Mouse (Mus musculus) myocyte (in vitro differentiated cells): ENCODE data around the gene Errfi1. TPM values are rescaled to one million over a fixed set of nuclear protein-coding genes. Genes with fewer than 3 reads are reported as not detected.

Experiments used
- H3K27me3 ChIP-seq: one replicate; pipeline ENCODE4 v1.6.1; 2011; ENCODE audit not compliant: control insufficient read depth, insufficient read depth, insufficient read length
- H3K36me3 ChIP-seq: one replicate; pipeline ENCODE4 v1.6.1; 2011; ENCODE audit not compliant: control insufficient read depth, insufficient read depth
- H3K4me2 ChIP-seq: one replicate; pipeline ENCODE4 v1.6.1; 2011; ENCODE audit warnings: low read depth, control low read depth
- H3K4me3 ChIP-seq: one replicate; pipeline ENCODE4 v1.5.1; 2011; ENCODE audit warnings: mild to moderate bottlenecking, control low read depth, moderate library complexity
- H3K79me2 ChIP-seq: one replicate; pipeline ENCODE4 v1.6.1; 2011; ENCODE audit not compliant: control insufficient read depth, insufficient read depth
- H3ac ChIP-seq: one replicate; pipeline ENCODE4 v1.6.1; 2011; ENCODE audit not compliant: control insufficient read depth, insufficient read length
- CEBPB ChIP-seq: IDR thresholded peaks from 2 replicates; pipeline ENCODE4 v1.6.1; 2011; ENCODE audit warnings: mild to moderate bottlenecking, moderate library complexity; ENCODE audit not compliant: poor library complexity, insufficient read depth, severe bottlenecking
- E2F4 ChIP-seq: IDR thresholded peaks from one replicate; pipeline ENCODE4 v1.6.1; 2011; ENCODE audit warnings: mild to moderate bottlenecking, control low read depth, moderate library complexity; ENCODE audit not compliant: insufficient read depth
- MAX ChIP-seq: IDR thresholded peaks from one replicate; pipeline ENCODE4 v1.6.1; 2011; ENCODE audit warnings: low read depth, mild to moderate bottlenecking, control low read depth
- MYOD1 ChIP-seq, 3 experiments: IDR thresholded peaks; one replicate each; pipeline ENCODE4 v1.6.1; 2011; ENCODE audit warnings: control low read depth in 2 of 3, low read depth in 2 of 3, mild to moderate bottlenecking in 2 of 3, moderate library complexity in 1 of 3; ENCODE audit not compliant: insufficient read length in 2 of 3, control insufficient read depth in 1 of 3
- MYOG ChIP-seq, 3 experiments: IDR thresholded peaks; one replicate each; pipeline ENCODE4 v1.6.1; 2011; ENCODE audit warnings: control low read depth in 2 of 3, low read depth in 2 of 3, mild to moderate bottlenecking in 2 of 3; ENCODE audit not compliant: insufficient read length in 2 of 3, control insufficient read depth in 1 of 3, insufficient read depth in 1 of 3
- POLR2A ChIP-seq: IDR thresholded peaks from one replicate; pipeline ENCODE4 v1.6.1; 2011; ENCODE audit warnings: low read depth, mild to moderate bottlenecking, control low read depth, moderate library complexity; ENCODE audit not compliant: insufficient read length
- POLR2AphosphoS2 ChIP-seq: IDR thresholded peaks from one replicate; pipeline ENCODE4 v1.6.1; 2011; ENCODE audit warnings: low read depth, control low read depth; ENCODE audit not compliant: insufficient read length
- REST ChIP-seq: IDR thresholded peaks from one replicate; pipeline ENCODE4 v1.6.1; 2011; ENCODE audit warnings: mild to moderate bottlenecking, control low read depth, moderate library complexity; ENCODE audit not compliant: insufficient read depth, insufficient read length
- SRF ChIP-seq: IDR thresholded peaks from one replicate; pipeline ENCODE4 v1.6.1; 2011; ENCODE audit warnings: low read depth; ENCODE audit not compliant: control insufficient read depth, insufficient read length
- TCF12 ChIP-seq: IDR thresholded peaks from one replicate; pipeline ENCODE4 v1.6.1; 2011; ENCODE audit warnings: mild to moderate bottlenecking, control low read depth; ENCODE audit not compliant: poor library complexity, insufficient read depth, severe bottlenecking
- TCF3 ChIP-seq: IDR thresholded peaks from one replicate; pipeline ENCODE4 v1.6.1; 2011; ENCODE audit warnings: low read depth, control low read depth; ENCODE audit not compliant: insufficient read length
- USF1 ChIP-seq: IDR thresholded peaks from one replicate; pipeline ENCODE4 v1.6.1; 2011; ENCODE audit warnings: low read depth, mild to moderate bottlenecking, control low read depth, moderate library complexity
- polyA plus RNA-seq: library from polyadenylated mRNA; unstranded; fragments of >200 nt; fragmentation: generic; extraction: Trizol; gene quantifications from one replicate; pipeline ENCODE4 v1.2.1, GENCODE M21; 2012; ENCODE audit warnings: missing spikeins

Gene Errfi1
- polyA plus RNA-seq, 1 experiment: 18.9 TPM

DNA sequence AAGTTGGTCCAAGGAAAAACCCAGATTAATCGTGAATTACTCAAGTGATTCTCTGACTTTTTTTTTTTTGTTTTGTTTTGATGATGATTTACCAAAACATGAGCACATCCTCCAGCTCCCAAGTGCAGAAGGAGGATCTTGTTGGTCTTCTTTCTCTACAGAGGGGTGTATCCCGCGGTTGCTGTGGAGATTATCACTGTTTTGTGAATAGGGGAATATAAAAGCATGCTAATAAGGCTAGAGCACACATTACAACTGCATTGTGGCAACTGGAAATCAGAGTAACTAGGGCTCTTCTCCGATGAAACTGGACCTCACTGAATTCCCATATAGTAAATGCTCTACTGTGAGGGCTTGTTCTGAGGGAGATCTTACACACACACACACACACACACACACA, 1.2 kb upstream of the Errfi1 start:
- no peak overlapping the region for H3ac ChIP-seq
- no peak for TF ChIP-seq MYOG (IDR thresholded peaks at IDR 0.05; ENCODE audit: control insufficient read depth in 1 of 3, insufficient read depth in 1 of 3, insufficient read length in 2 of 3, low read depth in 2 of 3)
- no peak for TF ChIP-seq MAX
- no peak for TF ChIP-seq USF1
- no peak overlapping the region for H3K4me2 ChIP-seq

GRCm38 (mm10) chr4:150854839-150855246, 1.1 kb downstream of the Errfi1 start:
- Histone ChIP-seq H3K36me3 (no peaks in the 10 kb centered on the region), H3K79me2 (peaks cover 47% of the 10 kb centered on the region), H3K27me3 (no peaks in the 10 kb centered on the region), H3ac (peak overlapping the region; percentile 86), H3K4me3 (peak overlapping the region; percentile 52), H3K4me2 (peak overlapping the region; percentile 86)
- no peak for TF ChIP-seq USF1
- peak; percentile 44 for TF ChIP-seq REST
- TF ChIP-seq E2F4: peak; percentile 40
- peak in 1 of 3 experiments; percentile 36 for TF ChIP-seq MYOD1 (IDR thresholded peaks at IDR 0.05; ENCODE audit: control insufficient read depth in 1 of 3, insufficient read length in 2 of 3, low read depth in 2 of 3)
- peak; percentile 99 for TF ChIP-seq POLR2AphosphoS2
- TF ChIP-seq MAX: no peak
- no peak for TF ChIP-seq TCF12
- no peak for TF ChIP-seq CEBPB
- TF ChIP-seq MYOG (IDR thresholded peaks at IDR 0.05; ENCODE audit: control insufficient read depth in 1 of 3, insufficient read depth in 1 of 3, insufficient read length in 2 of 3, low read depth in 2 of 3): peak in 2 of 3 experiments; percentile 5 to 30
- TF ChIP-seq POLR2A: peak; percentile 100
- no peak for TF ChIP-seq SRF
- TF ChIP-seq TCF3: peak; percentile 26

More for the DNA sequence above, 1.2 kb upstream of the Errfi1 start:
- no peaks in the 10 kb centered on the region for H3K36me3 ChIP-seq
- no peaks in the 10 kb centered on the region for H3K27me3 ChIP-seq
- H3K79me2 ChIP-seq: peaks cover 23% of the 10 kb centered on the region
- H3K4me3 ChIP-seq: no peak overlapping the region

DNA sequence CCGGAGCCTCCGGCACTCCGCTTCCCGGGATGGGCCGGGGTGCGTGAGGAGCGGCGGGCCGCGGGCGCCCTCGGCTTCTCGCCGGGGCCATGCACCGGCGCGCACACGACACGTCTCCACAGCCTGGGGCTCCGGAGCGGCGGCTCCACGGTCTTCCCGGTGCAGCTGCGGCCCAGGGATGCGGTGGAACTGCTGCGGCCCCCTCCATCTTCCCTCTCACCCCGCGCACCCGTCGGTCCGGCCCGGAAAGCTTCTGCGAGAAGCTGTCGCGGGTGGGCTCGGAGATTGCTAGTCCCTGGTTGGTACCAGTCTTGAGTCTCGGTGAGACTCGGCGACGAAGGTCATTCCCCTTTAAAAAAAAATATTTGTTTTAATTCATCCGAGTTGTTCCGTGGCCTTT, 1.6 kb downstream of the Errfi1 start:
- Histone ChIP-seq H3K4me3 (peak overlapping the region; percentile 52), H3K27me3 (no peaks in the 10 kb centered on the region), H3K79me2 (peaks cover 52% of the 10 kb centered on the region), H3ac (peak overlapping the region; percentile 86), H3K4me2 (peak overlapping the region; percentile 81), H3K36me3 (no peaks in the 10 kb centered on the region)
- TF ChIP-seq MYOD1 (IDR thresholded peaks at IDR 0.05; ENCODE audit: control insufficient read depth in 1 of 3, insufficient read length in 2 of 3, low read depth in 2 of 3): no peak
- TF ChIP-seq SRF: no peak
- TF ChIP-seq MYOG (IDR thresholded peaks at IDR 0.05; ENCODE audit: control insufficient read depth in 1 of 3, insufficient read depth in 1 of 3, insufficient read length in 2 of 3, low read depth in 2 of 3): no peak
- no peak for TF ChIP-seq MAX
- no peak for TF ChIP-seq TCF12

- Histone ChIP-seq H3K79me2 (peaks cover 95% of the 10 kb centered on the region), H3K4me2 (peak overlapping the region; percentile 69), H3K4me3 (no peak overlapping the region), H3K36me3 (peaks cover 7% of the 10 kb centered on the region), H3ac (no peak overlapping the region), H3K27me3 (no peaks in the 10 kb centered on the region)
- TF ChIP-seq TCF3: no peak
- TF ChIP-seq REST: no peak
- TF ChIP-seq MYOD1 (IDR thresholded peaks at IDR 0.05; ENCODE audit: control insufficient read depth in 1 of 3, insufficient read length in 2 of 3, low read depth in 2 of 3): no peak
- TF ChIP-seq E2F4: no peak
- no peak for TF ChIP-seq USF1
- TF ChIP-seq MYOG (IDR thresholded peaks at IDR 0.05; ENCODE audit: control insufficient read depth in 1 of 3, insufficient read depth in 1 of 3, insufficient read length in 2 of 3, low read depth in 2 of 3): no peak
- TF ChIP-seq POLR2A: no peak
- no peak for TF ChIP-seq CEBPB
- TF ChIP-seq TCF12: no peak
- TF ChIP-seq MAX: no peak
- no peak for TF ChIP-seq SRF
- no peak for TF ChIP-seq POLR2AphosphoS2
Observed at GRCm38 (mm10) chr4:150860526-150860925, 6.8 kb downstream of the Errfi1 start.

- Histone ChIP-seq H3ac (no peak overlapping the region), H3K27me3 (no peaks in the 10 kb centered on the region), H3K4me2 (peak overlapping the region; percentile 69), H3K79me2 (peaks cover 88% of the 10 kb centered on the region), H3K4me3 (no peak overlapping the region), H3K36me3 (peaks cover 13% of the 10 kb centered on the region)
- no peak for TF ChIP-seq SRF
- TF ChIP-seq POLR2A: no peak
- no peak for TF ChIP-seq USF1
Observed at GRCm38 (mm10) chr4:150861161-150861560, 7.4 kb downstream of the Errfi1 start.
